Mouse (Mus musculus) inflammation-experienced regulatory T-cells, adult 6 months (primary cell): ENCODE data around the gene Spon1. TPM values are rescaled to one million over a fixed set of nuclear protein-coding genes. Genes with fewer than 3 reads are reported as not detected.

ENCODE experiments used
- ATAC-seq: one replicate; pipeline ENCODE4 v1.8.0; 2017
- polyA plus RNA-seq, 3 experiments: library from polyadenylated mRNA; unstranded; fragments of 100-300 nt; shearing (Covaris generic); gene quantifications; one replicate each; pipeline ENCODE4 v1.2.1; 2017

Spon1 gene
- polyA plus RNA-seq, 3 experiments from 2014 or later, result 0.59 to 0.84 (median 0.72) TPM

DNA sequence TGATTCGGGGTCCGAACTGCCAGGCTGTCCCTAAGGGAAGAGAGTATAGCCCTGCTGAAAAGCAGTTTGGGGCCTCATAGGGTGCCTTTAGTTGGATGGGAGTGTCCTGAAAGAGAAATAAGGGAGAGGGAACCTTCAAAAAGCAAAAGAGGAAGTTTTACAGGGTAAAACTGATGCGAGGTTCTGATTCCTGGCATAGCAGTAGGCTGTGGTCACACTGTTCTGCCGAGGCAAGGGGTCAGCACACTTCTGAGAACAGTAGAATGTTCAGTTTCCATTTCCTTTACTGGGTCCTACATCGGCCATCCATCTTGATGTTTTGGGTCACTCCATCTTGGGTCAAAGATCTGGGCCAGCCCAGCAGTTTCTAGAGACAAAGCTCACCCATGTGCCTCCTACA, 14.5 kb downstream of the Spon1 start:
- ATAC-seq, result no peak

DNA sequence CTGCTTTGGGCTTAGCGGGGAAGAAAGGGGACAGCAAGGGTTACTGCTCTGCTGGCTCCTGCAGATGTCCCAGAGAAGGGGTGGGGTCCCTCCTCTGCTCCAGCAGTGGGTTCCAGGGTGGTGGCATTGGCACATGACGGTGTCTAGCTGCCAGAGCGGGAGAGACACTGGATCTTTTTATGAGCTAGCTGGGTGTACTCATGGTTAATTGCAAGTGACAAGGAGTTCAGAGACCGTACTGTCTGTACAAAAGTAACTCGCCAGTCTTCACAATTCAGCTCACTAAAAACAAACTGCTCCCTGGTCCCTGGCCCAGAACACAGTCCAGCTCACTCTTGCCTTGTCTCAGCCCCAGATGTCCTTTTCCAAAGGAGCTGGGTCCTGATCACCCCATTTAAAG, 26.2 kb downstream of the Spon1 start:
- no peak for ATAC-seq

DNA sequence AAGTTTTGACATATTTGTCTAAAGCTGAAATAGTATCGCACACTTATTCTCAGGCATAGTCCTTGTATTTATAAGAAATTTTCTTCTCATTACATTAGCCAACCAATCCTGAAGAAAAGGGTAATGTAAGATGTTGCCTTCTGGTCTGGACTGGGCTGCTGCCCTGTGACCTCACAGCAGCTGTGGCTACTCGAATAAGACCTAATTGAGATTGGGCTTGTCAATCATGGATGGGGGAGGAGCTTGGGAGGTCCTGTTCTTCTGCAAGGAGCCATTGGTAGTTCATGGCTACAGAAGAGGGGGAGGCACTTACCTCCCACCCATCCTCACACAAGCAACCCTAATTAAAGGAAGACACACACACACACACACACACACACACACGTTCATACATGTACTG, 27.1 kb downstream of the Spon1 start:
- no peak for ATAC-seq

DNA sequence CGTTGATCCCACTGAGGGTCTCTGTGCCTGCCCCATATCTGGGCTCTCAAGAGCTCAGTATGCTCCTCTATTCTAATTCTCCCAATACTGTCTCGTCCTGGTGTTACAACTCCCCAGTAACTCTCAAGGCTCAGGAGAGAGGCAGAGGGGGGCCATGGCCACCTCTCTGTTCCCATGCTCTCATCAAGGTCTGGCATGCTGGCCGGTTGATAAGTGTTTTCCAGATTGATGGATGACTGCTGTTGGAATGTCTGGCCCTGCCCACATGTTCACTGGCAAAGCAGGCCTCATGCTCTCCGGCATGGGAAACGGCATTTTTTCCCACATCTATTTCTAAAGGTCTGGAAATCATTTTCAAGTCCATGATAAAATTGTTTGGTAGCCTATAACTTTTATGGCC, 29.4 kb downstream of the Spon1 start:
- ATAC-seq, result no peak

DNA sequence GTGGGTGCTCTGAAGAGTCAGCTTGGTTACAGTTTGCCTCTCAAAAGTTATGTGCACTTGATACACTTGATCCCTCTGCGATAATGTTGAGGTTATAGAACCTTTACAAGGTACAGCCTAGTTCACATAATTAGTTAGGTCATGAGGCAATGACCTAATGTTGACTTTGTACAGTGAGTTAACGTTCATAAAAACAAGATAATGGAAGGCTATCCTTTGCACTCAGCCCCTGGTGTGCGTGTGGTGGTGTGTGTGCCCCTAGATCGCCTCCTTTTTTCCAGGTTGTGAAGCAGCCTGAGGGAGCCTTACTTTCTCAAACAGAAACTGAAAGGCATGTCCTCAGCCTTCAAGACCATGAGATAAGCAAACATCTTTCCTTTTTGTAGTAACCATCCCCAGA, 31.3 kb downstream of the Spon1 start:
- no peak for ATAC-seq

DNA sequence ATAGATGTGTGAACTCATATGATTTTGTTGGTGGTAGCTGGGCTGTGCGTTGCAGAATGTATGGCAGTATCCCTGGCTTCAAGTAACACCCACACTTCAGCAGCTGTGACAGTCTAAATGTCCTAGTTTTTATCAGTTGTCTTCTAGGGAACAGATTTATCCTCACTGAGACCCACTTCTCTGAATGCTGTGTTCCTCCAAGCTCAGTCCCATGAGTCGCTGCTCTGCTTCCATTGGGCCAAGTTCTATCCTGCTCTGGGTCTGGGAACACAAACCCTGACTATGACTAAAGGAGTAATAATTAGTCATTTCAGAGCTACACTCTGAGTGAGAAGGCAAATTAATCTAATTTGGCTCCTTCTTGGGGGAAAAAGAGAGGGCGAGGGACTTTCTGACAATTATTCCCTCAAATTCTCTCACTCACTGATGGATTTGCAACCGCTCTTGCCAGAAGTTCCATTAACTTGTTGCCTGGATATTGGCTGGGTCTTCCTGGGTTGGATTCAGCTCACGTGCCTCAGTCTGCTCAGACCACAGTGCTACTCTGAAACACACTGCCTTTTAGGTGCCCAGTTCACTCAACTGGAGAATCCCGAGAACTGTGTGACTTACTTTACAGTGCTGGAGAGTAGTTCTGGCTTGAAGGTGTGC, 32.9 kb downstream of the Spon1 start:
- ATAC-seq, result no peak

DNA sequence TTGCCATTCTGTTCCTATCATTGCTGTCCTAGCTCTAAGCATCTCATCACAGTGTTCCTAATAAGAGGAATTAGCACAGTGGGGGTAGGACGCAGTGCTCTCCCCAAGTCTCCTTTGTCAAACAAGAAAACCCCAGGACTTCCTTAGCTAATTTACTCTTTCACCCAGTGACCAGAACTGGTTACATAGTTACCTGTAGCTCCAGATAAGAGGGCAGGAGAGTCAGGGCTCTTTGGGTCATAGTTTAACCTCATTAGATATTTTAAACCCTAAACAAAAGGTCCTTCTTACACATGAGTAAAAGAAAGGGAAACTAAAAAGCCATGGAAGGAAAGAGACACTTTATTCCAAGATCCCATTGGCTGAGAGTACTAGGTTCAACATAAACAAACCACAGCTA, 44.0 kb downstream of the Spon1 start:
- no peak for ATAC-seq

DNA sequence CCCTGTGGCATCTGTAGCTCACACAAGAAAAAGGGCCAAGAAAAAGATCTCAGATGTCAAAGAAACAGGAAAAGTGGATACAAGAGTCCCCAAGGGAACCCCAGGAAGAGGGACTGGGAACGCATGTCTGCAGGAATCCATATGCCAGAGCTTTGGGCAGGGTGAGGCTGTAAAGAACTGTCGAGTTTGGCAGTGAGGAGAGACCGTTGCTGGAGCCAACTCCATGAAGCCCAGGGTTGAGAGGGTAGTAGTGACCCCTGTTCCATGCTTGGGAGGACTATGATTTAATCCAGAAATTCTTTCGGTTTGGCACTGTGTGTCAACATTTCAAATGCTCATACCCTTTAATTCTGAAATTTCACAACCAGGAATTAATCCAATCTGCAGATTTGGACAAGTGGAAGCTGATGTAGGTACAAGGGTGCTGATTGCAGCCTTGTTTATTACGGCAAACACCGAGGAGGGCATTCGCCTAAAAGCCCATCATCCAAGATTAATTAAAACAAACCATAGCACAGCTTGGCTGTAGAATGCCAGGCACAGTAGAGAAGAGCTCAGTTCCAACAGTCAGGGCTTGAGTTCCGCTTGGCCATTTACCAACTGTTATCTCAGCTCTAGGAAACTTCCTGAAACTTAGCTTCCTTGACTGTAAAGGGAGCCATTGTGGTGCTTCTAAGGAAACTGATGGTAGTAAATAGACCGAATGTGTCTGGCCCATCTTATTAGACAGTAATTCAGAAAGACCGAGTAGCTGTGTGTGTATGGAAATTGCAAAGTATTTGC, 45.8 kb downstream of the Spon1 start:
- no peak for ATAC-seq

DNA sequence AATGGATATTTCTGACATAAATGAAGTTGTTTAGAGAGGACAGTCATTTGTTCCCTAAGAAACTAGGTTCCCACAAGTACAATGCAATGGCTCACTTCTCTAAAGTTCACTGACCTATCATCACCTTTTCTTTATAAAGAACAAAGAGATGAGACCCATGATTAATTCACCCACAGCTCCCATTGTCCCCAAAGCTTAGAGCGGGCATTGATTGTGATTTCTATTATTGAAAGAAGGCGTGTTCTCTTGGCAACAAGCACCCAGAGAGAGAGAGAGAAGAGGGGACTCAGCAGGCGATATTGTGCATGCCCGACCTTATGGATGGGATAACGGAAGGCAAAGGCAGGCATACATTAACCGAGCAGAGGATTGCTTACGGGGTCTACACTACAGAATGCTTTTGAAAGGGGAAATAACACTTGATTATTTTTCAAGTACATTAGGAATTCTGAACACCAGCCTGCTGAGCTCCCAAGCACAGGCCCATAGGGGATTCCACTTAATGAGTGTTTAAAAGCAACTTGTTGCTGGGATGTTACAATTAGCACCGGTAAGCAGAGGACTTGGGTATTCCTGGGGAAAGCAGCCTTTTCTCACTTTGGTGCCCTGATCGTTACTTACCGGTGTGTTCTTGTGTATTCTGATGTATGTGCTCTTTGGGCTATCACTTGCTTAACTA, 48.4 kb downstream of the Spon1 start:
- no peak for ATAC-seq

DNA sequence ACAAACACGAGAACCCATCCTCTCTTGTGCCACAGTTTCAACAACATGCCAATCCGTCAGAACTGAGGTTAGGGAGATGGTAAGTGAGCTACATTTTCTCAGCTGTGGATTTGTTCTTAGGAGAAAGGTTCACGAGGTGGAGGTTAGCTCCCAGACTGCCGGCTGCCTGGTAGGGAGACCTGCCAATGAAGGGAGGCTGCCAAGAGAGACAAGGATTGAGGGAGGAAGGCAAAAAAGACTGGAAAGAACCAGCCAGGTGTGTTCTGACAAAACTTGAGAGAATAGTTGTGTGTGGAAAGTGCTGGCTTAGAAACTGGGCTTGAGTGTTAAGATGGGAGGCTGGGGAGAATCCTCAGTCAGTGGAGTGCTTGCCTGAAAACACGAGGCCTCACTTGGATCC, 49.9 kb downstream of the Spon1 start:
- no peak for ATAC-seq

DNA sequence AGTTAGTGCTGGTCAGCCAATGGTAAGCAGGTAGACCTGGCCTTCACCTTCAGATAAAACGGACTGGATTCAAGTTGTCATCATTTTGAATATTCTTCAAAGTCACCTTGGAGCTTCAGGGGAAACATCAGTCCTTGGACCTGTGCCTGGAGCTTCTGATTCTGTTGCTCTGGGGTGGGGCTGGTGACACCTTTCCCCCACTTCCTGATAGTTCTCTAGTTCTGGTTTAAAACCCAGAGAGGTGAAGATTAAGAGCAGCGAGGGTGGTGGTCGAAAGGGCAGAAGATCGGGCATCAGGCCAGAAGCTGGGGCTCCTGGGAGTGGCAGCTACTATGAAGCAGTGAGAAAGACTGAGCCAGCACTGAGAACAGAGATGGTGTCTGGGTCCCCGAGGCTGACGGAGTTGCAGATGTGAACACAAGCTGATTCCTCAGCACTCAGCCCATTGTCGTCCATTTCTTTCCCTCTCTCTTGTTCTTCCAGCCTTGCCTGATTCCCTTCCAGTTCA, 51.1 kb downstream of the Spon1 start:
- no peak for ATAC-seq

DNA sequence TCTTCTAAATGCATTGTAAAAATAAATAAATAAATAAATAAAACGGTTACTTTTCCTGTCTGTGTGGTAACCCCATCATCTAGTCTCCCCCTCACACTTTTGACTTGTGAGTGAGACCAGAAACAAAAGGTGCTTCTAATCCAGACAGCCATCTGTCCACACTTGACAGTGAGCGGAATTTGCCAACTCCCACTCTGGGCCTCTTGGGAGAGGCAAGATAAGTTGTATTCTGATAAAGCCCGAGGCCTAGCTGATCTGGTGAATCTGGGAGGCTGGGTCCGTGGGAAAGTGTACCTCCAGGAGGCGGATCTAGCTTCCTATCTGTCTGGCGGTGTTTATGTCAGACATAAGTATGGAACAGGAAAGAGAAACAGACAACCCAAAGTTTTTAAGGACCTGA, 52.3 kb downstream of the Spon1 start:
- no peak for ATAC-seq

DNA sequence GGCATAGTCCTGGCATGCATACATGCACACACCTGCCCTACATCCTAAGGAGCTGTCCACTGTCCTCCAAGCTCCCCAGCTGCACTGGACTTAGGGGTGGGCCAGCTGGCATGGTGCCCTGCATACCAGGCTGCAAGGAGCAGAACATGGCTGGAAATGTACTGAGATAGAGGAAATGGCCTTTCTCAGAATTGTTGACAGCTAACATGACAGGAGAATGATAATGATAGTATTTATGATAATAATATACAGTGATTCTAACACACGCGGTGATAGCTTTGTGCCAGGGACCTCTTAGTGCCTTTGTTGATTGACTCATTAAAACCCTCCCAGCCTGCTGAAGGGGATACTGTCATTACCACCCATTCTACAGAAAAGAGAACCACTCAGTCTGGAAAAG, 54.4 kb downstream of the Spon1 start:
- no peak for ATAC-seq

DNA sequence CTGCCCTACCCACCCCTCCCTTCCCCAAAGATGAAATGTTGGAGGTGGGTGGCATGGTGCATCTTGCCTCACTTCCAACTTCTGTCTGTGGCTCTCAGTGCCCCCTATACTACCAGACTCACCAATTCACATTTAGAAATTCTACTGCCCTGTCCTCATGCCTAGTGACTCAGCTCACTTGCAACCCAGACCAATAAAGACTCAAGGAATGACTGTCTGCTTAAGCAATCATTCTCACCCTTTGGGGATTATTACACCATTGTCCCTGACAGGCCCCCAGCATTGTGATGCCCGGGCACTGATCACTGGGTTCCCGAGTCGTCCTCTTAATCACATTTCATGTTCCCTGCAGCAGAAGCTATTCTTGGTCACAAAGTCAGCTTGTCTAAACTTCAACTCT, 57.2 kb downstream of the Spon1 start:
- no peak for ATAC-seq

DNA sequence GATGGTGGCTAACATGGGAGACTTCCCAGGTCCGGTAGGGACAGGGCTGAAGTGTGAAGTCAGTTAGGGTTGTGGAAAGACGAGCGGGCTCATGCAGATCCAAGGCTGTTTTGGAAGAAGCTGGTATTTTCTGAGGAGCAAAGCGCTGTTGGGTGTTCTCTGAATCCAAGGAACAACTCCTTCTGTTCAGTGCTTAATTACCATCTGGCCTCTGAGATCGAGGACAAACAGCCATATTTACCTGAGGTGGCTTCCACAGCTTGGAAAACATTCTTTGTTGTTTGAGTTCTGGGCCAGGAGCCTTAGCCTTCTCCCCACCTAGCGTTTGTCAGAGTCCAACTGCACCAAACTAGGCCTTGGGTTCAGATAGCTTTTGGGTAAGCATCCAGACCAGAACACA, 58.9 kb downstream of the Spon1 start:
- ATAC-seq, result no peak

DNA sequence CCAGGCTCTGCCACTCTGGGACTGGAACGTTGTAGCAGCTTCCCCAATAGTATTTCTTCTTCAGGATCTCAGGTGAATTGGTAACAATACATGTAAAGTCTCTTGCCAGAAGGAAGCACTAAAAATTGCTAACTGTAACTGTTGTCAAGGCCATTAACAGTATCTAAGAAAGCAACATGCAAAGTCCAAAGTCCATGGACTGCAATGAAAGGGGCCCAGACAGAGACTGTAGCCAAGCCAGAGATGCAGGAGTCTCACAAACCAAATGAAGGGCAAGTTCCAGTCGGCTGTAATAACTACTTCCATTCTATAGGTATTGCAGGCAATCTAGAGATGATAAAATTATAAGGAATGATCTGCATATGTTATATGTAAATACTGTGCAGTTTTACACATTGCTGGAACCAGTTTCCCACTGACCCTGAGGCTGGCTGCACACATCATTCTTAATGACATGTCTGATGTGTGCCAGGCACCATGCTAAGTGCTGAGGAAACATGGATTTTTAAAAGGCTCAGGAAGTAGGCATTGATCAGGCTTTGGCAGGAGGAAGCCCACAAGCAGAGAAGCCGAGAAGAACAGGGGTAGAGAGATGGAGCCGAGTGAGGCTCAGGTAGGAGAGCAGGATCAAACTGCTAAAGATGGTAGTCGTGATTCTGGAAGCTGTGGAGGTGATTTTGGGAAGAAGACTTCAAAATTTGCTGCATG, 59.9 kb downstream of the Spon1 start:
- no peak for ATAC-seq

DNA sequence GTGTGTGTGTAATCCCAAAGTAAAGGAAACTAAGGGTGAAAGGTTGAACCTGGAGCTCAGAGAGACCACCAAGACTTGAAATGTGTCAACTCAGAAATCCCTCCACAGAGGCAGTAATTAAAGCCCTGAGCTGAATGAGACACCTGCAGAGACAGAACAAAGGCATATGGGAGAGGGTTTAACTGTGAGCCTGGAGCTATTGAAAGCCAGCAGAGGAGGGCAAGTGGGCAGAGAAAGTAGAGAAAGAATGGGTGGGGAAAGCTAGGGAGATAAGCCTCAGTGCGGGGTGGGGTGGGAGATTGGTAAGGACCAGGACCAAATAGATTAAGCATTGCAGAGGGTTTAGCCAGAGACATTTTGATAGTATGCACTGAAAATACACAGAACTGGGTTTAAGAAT, 60.7 kb downstream of the Spon1 start:
- no peak for ATAC-seq

DNA sequence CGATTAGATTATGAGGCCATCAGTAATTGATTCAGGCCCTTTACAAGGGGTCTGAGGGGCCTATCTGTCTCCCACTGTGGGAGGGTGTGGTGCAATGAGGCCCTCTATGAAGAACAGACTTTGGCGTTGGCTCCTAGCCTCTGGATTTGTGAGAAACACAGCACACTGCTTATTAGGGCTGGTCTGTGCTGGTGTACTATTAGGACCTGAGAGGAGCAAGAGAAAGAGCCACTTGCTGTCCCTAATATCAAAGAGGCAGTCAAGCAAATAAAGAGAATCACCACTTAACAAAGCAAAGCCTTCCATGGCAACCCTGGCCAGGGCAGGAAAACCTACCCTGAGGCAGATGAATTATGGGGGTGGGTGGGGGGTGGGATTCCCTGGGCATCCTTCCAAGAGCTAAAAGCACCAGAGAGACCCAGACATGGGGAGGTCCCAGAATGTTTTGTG, 62.3 kb downstream of the Spon1 start:
- no peak for ATAC-seq

DNA sequence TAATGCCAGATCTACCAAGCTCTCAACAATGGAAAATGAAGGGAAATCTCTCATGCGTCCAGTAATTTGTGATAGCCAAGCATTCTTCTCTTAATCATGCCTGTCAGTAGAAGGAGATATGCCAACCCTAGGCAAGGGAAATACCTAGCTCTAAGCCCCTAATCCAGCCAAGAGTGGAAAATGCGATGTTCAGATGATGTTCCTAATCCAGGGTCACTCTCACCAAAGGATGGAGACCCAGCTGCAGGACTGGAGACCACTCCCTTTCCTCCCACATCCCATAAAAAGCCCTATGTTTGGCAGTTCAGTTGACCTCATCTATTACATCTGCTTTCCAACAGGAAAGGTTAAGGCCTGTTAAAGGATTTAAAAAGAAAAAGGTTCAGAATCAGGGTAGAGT, 62.8 kb downstream of the Spon1 start:
- ATAC-seq, result no peak

DNA sequence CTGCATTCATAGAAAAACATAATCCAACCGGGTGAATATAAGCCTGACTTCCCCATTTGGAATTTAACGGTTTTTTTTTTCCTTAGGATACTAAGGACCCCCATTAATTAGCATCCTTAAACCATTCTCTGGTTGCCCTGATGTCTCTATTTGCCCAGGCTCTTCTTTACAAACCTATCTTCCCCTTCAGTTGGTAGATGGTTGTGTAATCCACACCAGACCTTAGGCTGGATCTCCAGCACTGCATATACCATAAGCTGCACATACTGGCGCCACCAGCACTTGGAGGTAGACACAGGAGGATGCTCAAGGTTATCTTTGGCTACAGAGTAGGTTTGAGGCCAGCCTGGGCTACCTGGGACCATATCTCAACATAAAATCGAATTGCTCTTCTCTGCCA, 71.4 kb downstream of the Spon1 start:
- ATAC-seq, result no peak

DNA sequence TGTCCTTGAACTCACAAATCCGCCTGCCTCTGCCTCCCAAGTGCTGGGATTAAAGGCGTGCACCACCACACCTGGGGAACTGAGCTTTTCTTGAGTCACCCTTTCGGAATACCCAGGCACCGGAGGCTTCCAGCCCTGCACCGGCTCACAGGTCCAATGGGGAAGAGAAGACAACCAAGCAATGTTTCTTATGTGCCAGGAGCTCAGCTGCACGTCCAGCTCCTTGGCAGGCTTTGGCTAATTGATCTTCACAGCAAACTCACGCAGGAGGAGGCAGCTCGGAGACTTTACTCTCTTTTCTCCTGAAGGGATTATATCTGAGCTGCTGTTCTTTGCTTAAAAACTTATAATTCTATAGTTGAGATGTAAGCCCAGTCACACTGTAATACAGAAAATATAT, 73.6 kb downstream of the Spon1 start:
- no peak for ATAC-seq

DNA sequence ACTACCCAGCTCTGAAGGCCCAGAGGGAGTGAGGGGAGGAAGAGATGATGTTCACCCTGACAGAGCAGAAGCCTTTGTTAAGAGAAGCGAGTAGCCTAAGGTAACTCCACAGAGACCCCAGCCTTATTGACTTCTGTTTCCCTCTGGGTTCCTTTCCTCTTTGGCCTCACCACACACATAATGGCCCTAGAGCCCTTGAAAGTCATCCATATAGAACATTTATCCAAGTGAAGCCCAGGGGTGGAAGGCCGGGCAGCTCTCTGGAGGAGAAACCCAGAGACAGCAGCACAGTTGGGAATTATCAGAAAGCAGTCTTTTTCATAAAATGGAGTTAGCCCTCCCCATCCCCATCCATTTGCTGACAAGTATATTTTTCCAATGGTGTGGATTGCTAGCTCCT, 75.7 kb downstream of the Spon1 start:
- no peak for ATAC-seq

DNA sequence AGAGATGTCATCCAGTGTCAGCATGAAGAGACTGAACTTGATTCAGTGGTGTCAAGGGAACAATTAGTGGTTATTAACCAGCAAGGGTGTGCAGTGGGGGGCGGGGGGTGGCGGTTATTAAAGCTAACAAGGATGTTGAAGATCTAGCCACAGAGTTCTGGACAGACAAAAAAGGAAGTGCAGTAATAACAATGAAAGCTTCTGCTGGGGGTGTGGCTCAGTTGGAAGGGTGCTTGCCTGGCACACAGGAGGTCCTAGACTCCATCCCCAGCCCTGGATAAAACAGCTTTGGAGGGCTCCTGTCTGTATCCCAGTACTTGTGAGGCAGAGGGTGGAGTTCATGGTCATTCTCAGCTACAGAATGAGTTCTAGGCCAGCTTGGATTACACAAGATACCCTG, 77.4 kb downstream of the Spon1 start:
- ATAC-seq, result no peak
